Mouse (Mus musculus) heart, adult 8-10 months (tissue): Measurements from ENCODE around the gene Lhfp. TPM values are rescaled to one million over a fixed set of nuclear protein-coding genes. Genes with fewer than 3 reads are reported as not detected.
"Not testable (repeated sequence)": the region's sequence is repeated elsewhere in the genome, so short reads cannot be mapped to it uniquely, and the experiment has no call there.

ENCODE experiments used
- DNase-seq: peaks from one replicate; pipeline ENCODE4 v3.0.0; 2022; ENCODE audit warnings: low spot score
- total RNA-seq, 4 experiments: library from RNA; stranded (reverse); gene quantifications; 2 replicates each; pipeline ENCODE4 v1.2.4; 2022

Gene Lhfp
- total RNA-seq, 4 experiments from 2014 or later = 34.6 to 45.4 (median 37.2) TPM

DNA sequence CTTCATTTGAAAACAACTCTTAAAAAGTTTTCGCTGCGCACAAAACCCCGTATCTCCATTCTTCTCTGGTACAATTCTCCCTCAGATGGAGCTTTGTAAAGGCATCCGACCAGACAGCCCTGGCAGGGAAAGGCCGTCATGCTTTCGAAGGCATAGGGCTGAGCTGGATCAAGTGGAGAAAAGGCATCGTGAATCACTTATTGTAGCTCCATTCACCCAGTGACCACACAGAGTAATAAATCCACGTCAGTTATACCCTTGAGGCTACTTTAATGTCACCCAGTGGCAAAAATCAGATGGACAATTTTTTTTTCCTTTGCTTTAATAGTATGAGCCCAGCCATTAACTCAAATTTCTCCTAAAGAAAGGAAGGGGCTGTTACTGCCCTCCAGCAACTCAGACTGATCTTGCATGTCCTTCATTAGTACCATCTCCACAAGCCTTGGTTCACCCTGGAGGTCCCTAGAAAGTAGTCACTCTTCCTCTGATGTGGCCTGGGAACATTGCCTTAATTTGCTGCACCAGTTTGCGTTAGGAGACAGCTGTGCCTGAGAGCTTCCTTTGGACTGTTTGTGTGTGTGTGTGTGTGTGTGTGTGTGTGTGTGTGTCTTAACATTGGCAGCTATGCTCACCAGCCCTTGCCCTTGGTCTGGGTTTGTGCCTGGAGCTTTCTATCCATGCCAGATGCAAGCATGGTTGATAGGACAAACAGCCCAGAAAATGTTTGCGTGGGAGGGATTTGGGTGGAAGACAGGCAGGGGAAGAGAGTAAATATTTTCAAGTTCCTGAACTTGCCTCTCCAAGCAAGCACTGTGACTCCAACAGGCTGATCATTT, 169.6 kb downstream of the Lhfp start:
- peak; percentile 46 for DNase-seq

DNA sequence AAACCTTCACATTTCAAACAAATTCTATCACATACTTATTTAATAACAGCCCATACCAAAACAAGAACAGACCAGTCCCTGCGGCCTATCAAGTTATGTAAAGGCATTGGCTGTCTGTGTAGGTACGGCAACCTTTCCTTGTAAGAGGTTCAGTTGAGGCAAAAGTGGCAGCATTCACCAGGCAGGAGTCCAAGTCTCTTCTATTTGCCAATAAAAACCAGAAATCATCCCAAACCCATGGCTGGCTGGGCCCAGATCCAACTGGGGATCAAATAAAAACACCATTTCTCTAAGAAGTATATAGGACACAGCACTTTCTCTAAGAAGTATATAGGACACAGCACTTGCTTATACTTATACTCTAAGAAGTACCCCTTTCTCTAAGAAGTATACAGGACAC, 171.3 kb downstream of the Lhfp start:
- no peak for DNase-seq

DNA sequence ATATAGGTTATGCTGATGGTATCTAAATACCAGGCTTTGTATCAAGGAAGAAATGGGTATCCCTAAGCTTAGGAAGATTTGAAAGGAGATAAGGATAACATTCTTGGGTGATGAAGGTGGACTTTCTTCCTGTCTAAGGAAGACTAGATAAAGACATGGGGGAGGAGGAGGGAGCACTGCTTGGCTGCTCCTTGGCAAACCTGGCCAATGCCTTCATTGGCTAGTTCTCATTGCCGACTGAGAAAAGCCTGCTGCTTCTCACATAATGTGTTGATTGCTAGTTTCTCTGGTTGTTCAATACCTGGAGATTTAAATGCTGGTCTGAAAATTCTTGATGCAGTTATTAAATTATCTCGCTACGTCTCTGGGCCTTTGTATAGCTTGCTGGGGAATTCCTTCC, 172.0 kb downstream of the Lhfp start:
- no peak for DNase-seq

DNA sequence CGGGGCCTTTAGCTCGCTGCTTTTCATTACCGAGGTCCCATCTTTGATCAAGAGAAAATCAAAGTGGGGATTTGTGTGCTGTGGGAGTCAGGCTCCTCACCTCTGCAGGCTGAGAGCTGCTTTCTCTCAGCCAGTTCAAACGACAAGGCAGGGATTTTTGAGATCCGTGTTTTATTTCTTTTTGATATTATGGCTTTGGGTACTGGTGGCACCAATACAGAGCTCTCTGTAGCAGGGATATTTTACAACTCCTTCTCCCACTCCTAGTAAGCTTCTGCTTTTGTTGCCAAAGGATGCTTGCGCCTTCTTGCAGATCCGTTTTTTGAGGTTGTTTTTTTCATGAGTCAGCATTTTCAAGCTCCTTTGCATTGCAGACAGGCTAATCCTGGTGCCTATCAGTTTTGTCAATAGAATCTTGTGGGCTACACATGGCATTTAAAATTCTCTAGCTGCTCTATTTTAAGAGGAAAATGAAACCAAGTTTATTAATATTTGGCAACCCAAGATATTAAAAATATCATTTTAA, 172.5 kb downstream of the Lhfp start:
- DNase-seq = no peak

DNA sequence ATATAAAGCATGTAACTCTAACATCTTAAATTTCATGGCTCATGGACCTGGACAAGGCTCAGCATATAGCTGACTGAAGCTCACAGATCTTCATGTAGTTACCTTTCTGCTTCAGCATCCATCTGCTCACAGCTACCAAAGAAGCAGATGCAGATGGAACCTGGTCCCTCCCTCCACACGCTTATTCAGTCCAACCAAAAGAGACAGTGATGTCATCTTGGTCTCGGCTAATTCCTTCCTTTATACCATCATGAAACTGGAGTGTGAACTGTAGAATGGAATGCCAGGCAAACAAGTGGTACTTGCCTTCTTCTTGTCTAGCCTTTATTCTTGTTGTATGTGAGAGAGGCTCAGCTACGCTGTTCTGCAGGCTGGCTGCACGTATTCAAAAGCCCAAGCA, 173.1 kb downstream of the Lhfp start:
- DNase-seq = no peak

DNA sequence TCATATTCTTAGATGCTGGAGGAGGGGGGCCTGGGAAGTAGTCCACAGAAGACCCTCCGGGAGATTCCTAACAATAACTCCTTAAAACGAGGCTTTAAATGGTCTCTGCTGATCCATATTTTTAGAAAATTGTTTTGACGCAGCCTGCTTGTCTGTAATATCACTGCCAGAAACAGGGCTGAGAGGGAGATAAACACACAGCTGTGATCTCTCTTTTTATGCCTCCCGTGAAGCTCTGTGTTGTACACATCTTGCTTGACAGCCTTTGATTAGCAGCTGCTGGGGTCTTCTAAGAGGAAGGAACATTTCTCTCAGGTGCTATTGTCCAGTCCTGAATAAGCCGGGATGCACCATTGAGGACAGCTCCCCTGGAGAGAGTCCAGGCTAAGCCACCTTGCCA, 176.4 kb downstream of the Lhfp start:
- DNase-seq = no peak

DNA sequence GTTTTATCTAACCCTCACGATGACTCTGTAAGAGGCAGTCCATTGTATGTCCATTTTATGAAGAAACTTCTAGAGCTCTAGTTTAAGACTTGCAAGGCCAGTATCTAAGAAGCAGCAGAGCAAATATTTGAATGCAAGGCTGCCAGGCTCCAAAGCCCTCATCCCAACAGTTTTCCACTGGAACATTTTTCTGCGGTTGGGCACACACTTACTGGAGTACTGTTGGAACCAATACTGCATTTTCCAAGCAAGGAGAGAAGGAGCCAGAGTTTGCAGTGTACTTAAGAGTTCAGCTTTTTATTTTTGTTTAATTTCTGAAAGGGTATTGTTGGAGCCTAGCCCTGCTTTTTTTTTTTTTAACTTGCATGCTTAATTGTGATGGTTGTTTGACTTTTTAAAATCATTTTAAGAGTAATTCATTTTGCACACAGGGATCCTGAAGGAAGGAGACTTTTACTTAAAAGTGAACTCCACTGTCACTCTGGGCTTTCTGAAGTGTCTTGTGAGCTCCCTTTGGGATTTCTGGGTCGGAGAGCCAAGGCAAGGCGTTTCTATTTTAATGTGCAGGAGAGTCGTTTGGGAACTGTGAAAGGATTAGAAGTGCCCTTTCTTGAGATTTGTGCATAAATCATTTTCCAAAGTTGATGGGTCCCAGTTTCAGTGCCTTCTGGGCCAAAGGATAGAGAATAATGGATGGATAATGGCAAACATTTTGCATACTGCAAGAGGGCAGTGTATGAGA, 180.4 kb downstream of the Lhfp start:
- DNase-seq = no peak

DNA sequence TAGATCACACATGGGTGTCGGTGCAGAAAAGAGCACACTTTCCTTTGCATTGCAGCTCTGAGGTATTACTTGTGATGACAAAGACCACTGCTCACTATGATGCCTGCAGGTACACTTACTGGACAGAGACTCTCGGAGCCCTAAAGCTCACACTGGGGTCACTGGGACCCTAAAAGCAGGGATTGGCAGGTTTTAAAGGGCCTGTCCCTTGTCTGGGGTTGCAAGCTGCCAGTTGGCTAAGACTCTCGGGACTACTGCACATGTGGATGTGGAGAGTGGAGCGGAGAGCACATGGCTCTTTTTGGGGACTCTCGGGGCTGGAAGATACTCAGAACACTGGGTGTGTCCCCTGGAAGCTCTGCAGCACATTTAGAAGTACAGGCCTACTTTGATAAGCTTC, 182.8 kb downstream of the Lhfp start:
- no peak for DNase-seq

DNA sequence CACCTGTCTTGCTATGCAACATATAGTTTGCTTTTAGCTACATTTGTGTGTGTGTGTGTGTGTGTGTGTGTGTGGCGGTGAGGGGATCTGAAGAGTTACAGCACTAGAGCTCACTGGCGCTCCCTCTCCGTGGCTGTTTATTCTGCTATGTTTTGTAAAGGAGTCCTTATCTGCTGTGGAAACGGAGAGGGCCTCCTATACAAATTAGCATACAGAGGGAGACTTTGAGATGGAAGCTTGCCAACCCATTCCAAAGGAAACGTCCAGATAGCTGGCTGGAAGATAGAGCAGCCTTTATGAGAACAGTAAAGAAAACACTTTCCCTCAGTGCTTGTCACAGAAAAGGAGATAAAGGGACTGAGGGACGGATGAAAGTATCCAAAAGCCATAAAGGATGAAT, 184.4 kb downstream of the Lhfp start:
- no peak for DNase-seq

DNA sequence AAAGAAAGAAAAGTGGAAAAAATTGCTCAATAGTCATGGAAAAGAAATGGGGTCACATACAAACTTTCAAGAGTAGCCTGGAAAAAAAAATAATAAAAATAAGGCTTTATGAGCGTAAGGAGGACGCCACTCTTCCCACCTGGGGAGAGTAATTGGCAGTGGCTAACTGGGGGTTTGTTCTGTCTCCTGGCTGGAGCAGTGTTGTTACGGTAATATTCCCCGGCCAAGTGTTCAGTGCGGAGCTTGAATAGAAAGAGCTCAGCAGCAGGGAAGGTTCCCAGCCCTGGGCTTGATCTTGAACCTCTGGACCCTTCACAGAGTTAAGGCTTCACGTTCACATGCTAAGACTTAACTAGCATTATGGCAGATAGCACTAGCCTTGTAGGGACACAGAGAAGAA, 184.9 kb downstream of the Lhfp start:
- DNase-seq = no peak

DNA sequence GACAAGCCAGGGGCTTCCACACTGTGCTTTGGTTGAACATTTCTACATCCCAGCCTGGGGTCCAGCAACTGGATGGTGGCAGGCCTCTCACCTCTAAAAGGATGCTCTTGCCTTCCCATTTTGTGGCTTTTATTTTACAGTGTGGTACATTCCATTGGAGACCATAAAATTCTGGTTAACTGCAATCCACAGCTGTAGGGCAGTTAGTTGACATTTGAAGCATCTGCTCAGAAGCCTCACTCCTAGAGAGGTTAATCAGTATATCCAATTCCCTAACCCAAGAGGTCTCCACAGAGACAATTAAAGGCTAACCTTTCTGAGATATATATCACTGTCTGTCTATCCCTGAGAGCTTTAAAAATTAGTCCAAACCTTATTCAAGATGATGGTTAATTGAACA, 186.5 kb downstream of the Lhfp start:
- DNase-seq = no peak

DNA sequence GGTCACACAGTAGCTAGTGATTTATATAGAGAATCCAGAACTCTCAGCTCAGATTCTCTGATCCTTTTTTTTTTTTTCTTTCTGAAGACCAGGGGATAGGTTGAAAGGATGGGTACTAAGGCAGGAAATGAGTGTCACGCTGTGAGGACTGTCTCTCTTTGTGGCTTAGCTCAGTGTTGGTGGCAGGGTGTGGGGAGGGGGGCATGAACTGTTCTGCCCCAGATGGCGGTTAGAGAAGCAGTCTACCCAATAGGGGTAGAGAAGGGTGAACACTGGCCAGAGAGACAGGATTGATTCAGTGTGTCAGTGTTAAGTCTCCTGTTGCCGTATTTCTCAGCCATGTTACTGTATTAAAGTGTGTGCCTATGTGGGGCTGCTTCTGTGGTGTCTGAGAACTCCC, 189.2 kb downstream of the Lhfp start:
- no peak for DNase-seq

DNA sequence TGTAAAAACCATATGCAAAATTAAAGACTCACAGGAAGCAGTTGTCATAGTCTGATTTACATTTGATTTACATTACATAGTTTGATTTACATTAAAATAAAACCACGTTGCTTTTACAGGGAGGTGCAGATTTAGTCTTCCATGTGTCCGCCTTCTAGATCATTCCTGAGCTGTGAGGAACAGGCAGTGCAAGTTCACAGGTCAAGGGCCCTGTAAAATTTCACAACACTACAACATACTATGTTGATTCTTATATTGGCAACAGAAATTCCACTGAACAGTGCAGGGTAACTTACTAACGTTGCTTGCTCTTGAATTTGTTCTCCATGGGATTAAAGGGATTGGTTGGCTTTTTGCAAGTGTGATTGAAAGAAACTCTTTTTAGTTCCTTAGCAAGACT, 189.8 kb downstream of the Lhfp start:
- DNase-seq = no peak

DNA sequence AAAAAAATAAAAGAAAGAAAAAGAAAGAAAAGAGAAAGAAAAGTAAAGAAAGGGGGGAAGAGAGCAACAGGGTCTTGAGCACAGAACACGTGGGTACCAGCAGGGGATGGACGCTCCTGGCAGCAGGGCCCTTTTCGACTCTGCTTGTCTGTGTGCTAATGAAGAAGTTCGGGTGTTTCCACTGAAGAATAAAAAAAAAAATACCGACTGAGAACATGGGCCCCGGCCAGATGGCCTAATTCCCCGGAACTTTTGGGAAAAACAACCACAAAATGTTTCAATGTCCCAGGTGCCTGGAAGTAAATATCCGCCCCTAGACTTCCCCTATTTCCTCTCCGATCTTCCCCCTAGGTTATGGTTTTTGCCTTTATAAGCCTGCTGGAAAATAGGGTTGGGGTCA, 191.1 kb downstream of the Lhfp start:
- DNase-seq = not testable (repeated sequence)

DNA sequence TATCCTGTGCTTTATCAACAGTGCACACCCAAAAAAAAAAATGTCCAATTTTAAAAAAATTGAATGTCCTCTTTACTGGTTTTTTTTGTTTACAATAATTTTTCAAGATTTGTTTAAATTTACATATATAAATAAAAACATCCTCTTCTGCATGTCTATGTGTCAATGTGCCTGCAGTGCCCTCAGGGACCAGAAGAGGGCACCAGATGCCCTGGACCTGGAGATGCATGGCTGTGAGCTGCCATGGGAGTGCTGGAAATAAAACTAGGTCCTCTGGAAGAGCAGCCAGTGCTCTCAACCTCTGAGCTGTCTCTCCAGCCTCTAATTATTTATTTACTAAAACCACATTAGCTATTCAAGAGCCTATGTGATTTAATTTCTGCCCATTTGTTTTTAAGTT, 193.4 kb downstream of the Lhfp start:
- no peak for DNase-seq

DNA sequence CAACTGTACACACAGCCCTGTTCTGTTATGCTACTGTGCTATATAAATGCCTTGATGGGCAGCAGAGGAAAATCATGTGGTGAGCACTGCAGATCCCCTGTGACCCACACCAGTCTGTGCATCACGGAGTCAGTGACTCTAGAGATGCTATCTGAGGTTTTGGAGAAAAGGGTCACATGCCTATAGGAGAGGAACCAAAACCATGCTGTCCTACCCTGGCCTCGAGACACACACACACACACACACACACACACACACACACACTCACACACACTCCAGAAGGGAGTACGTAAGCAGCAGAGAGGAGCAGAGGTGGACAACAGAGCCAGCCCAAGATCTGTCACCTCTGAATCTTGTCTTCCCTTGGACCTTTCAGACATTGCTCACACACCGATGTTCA, 195.1 kb downstream of the Lhfp start:
- DNase-seq = no peak

DNA sequence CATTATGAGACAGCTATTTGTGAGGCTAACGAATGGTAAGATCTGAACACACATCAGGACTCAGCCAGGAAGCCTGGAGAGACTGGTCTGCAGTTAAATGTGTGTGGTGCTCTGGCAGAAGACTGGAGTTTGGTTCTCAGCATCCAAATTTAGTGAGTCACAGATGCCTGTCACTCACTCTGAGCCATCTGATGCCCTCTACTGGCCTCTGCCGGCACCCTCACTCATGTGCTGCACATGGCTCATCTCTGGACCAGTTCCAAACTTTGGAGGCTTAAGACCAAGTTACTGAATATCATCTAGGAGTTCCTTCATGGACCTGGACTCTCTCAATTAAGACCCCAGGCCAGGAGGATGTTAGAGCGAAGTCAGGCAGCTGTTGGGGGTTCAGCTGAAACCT, 198.8 kb downstream of the Lhfp start:
- DNase-seq = no peak

DNA sequence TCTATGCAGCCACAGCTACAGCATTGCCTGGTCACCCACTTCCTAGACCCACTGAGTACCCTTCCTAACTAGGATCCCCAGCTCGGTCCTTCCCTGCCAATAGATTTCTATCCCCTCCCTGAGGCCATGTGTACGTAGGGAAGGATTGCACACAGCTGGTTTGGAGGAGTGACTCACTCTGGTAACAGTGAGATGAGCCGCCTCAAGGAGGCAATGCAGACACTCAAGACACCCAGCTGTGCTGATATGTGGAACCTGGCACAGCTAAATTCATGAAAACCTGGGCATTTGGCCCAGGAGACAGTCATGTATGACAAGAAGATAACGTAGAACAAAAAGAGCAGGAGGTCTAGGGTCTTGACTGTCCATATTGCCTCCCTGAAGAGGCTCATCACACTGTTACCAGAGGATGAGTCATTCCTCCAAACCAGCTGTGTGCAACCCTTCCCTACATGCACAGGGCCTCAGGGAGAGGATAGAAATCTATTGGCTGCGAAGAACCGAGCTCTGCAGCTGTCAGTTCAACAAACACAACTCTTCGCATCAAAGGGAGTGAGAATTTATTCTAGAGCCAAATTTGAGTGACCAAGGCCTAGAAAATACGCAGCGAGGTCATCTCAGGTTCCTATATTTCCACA, 204.4 kb downstream of the Lhfp start:
- peak; percentile 49 for DNase-seq

DNA sequence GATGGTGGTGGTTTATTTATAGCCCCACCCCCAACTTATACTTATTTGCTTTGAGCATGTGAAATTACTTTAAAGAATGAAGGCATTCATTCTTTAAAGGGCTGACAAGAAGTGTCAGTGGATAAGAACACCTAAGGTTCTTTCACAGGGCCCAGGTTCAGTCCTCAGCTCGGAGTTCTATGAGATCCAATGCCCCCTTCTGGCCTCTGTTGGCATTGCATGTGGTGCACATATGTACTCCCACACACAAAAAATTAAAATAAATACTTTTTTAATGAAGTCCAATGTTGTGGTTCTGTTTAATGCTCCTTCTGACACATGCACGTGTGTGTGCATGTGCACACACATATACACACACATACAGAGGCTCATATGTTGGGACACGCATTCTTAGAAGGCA, 205.8 kb downstream of the Lhfp start:
- DNase-seq = no peak

DNA sequence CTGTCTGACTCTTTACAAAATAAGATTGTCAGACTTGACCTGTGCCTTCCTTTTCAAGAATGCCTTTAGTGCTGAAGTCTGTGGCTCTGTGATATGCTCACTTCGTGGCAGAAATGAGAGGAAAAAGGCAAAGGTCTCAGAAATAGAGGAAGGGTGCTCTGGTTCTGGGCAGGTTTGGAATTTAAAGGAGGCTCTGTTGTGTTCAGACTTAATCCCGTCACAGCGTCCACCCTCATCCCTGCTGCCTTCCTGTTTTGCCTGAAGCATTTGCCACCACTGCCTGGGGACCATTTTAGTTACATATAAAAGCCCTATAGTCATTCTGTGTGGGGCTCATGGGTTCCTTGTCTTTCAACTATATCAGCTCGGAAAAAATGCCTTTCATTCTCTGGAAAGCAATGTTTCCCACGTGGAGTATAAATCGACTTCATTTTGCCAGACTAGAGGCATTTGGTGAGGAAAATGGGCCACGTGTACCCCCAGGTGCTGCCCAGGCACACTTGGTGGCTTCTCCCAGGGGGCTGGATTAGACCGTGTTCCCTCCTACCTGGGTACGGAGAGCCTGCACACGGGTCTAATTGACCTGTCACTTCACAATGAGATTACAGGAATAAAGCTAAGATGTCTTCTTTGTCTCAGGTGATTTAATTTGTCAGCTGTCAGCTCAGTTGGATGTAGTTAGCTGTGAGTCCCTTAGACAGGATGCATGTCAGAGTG, 207.0 kb downstream of the Lhfp start:
- no peak for DNase-seq

DNA sequence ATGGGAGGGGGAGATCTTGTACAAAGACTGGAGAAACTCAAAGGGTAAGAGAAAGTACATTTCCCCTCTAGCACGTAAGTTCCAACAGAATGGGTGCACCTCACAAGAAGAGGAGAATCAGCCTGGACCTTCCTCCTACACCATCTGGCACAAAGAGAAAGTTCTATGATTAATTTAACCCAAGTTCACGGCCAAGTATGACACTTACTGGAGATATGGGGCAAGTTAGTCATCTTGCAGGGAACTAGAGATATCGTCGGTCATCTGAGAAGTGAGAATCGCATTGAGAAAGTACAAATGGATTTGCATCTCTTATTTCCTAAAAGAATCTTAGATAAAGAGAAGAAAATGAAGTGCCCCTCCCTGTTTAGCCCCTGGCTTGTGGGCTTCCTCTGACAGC, 211.2 kb downstream of the Lhfp start:
- DNase-seq = peak; percentile 32
